Mouse (Mus musculus) midbrain, embryonic 14.5 days (tissue): Measurements from ENCODE around the gene Olfr599. TPM values are rescaled to one million over a fixed set of nuclear protein-coding genes. Genes with fewer than 3 reads are reported as not detected.
"Not testable (repeated sequence)": the region's sequence is repeated elsewhere in the genome, so short reads cannot be mapped to it uniquely, and the experiment has no call there.

Experiments used
- ATAC-seq: fragments of 200-750 bp; cut with Nextera tagmentation; 2 replicates; pipeline ENCODE4 v1.8.0; 2017; ENCODE audit warnings: moderate number of reproducible peaks, moderate library complexity; ENCODE audit not compliant: low FRiP score, low TSS enrichment
- DNase-seq: peaks from one replicate; pipeline ENCODE4 v3.0.0-alpha.2; 2015
- H3K27ac ChIP-seq: fragments of 300-500 bp; sonication (generic); replicated peaks from 2 replicates; pipeline ENCODE4 v1.5.1; 2014; ENCODE audit warnings: mild to moderate bottlenecking, low read depth, low read length, moderate library complexity
- H3K27me3 ChIP-seq: fragments of 300-500 bp; sonication (generic); 2 replicates; pipeline ENCODE4 v1.6.1; 2014; ENCODE audit warnings: low read length, control low read depth, mixed read lengths; ENCODE audit not compliant: control insufficient read depth, insufficient read depth
- H3K36me3 ChIP-seq: fragments of 300-500 bp; sonication (generic); 2 replicates; pipeline ENCODE4 v1.6.1; 2014; ENCODE audit warnings: low read length, control low read depth; ENCODE audit not compliant: control insufficient read depth, insufficient read depth
- H3K4me1 ChIP-seq: fragments of 300-500 bp; sonication (generic); 2 replicates; pipeline ENCODE4 v1.6.1; 2014; ENCODE audit warnings: mild to moderate bottlenecking, antibody characterized with exemption, low read length, control low read depth; ENCODE audit not compliant: control insufficient read depth, insufficient read depth
- H3K4me2 ChIP-seq: fragments of 300-500 bp; sonication (generic); 2 replicates; pipeline ENCODE4 v1.6.1; 2014; ENCODE audit warnings: mild to moderate bottlenecking, low read length, moderate library complexity
- H3K4me3 ChIP-seq: fragments of 300-500 bp; sonication (generic); replicated peaks from 2 replicates; pipeline ENCODE4 v1.5.1; 2014; ENCODE audit warnings: low read depth, low read length
- H3K9ac ChIP-seq: fragments of 300-500 bp; sonication (generic); replicated peaks from 2 replicates; pipeline ENCODE4 v1.6.1; 2014; ENCODE audit warnings: mild to moderate bottlenecking, low read length, moderate library complexity
- H3K9me3 ChIP-seq: fragments of 300-500 bp; sonication (generic); 2 replicates; pipeline ENCODE4 v1.6.1; 2016; ENCODE audit warnings: low read length, control low read depth, mixed read lengths; ENCODE audit not compliant: control insufficient read depth
- WGBS: fragments of 180-500 bp; shearing (Covaris S2); extraction: QIAGEN DNeasy Blood & Tissue Kit; methylation state at CpG from one replicate; pipeline ENCODE4 v1.1.7; 2014; 5-methylcytosine and 5-hydroxymethylcytosine counted together
- polyA plus RNA-seq: library from polyadenylated mRNA; unstranded; fragments of >200 nt; fragmentation: Nextera tagmentation; extraction: Ambion mirVana; gene quantifications from 2 replicates; pipeline ENCODE4 v1.2.1, GENCODE M21; 2014

Olfr599 gene
- not detected in 2 replicates for polyA plus RNA-seq

DNA sequence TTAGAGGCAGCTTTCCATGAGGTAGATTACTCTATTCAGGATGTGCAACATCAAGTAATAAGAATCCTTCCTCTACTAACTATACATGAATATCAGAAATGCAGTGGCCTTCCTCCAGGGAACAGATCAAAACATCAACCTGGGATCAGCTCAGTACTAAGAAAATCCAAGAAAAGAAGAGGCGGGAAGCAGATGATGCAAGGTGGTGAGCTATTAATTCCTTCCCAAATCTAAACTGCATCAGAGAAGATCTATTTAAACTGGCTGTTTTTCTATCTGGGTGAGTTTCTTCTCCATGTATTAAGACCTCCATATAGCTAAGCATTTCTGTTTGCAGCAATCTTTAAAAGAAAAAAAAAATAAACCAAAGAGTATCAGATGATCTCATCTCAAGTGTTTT is at the start of gene Olfr599:
Gene Olfr599, plus strand, starts transcription at position 301 of the 400 bp plus-strand sequence.
- no peak for DNase-seq
- no peak within 1 kb of the TSS for H3K4me3 ChIP-seq
- no peaks in the 10 kb centered on the region for H3K9me3 ChIP-seq
- no peaks in the 10 kb centered on the region for H3K27me3 ChIP-seq
- no peak within 1 kb of the TSS for H3K9ac ChIP-seq
- WGBS = 87% methylated on average over 1 of the region's 1 CpGs
- H3K36me3 ChIP-seq = no peaks in the 10 kb centered on the region
- ATAC-seq = no peak
- no peaks in the 10 kb centered on the region for H3K4me1 ChIP-seq
- no peak within 1 kb of the TSS for H3K4me2 ChIP-seq
- H3K27ac ChIP-seq = no peak within 1 kb of the TSS

DNA sequence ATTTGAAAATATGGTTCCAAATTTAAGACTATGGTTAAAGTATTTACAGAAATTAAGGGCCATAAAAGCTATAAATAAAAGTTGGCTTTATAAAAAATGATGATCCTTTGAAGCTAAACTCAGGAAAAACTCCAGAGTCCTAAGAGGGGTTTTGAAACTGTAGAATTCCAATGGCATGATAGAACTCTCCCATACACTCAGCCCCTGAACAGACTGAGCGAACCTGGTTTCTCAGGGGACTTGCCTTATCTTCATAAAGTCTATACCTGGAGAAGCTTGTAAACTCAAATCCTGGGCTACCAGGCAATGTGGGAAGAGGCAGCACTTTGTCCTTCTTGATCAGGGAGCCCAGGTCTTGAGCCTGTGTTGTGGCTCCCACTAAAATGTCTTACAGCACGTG is 30.4 kb upstream of the Olfr599 start, which contains the start of gene Olfr596:
Gene Olfr596, plus strand, starts transcription at position 301 of the 400 bp plus-strand sequence.
- H3K36me3 ChIP-seq, H3K27ac ChIP-seq, H3K9me3 ChIP-seq, H3K4me3 ChIP-seq, ATAC-seq, H3K9ac ChIP-seq, DNase-seq, H3K27me3 ChIP-seq, H3K4me1 ChIP-seq, H3K4me2 ChIP-seq: not testable (repeated sequence)
- 74% methylated on average over 2 of the region's 2 CpGs for WGBS

DNA sequence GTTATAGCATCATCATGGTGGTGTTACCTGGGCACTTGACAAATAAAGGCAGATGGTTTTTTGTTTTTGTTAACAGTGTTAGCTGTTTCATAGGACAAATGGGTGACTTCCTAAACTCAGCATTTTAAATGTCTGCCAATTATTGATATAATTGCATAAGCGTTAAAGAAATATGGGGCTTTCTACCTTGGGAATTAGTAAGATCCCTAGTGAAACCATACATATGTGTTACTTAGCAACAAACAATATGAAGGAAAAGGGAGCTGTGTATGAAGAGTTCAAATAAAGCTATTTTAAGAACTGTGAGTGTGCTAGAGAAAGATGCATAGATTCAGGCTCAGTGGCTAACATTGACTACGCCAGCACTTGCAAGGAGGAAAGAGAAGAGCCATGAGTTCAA is 19.7 kb upstream of the Olfr599 start, which contains the start of gene Olfr597:
Gene Olfr597, plus strand, starts transcription at position 301 of the 400 bp plus-strand sequence.
- H3K9me3 ChIP-seq, DNase-seq, H3K4me1 ChIP-seq, H3K27me3 ChIP-seq, H3K4me3 ChIP-seq, ATAC-seq, H3K36me3 ChIP-seq, H3K9ac ChIP-seq, H3K27ac ChIP-seq, H3K4me2 ChIP-seq: not testable (repeated sequence)
- WGBS = 98% methylated on average over 2 of the region's 2 CpGs

DNA sequence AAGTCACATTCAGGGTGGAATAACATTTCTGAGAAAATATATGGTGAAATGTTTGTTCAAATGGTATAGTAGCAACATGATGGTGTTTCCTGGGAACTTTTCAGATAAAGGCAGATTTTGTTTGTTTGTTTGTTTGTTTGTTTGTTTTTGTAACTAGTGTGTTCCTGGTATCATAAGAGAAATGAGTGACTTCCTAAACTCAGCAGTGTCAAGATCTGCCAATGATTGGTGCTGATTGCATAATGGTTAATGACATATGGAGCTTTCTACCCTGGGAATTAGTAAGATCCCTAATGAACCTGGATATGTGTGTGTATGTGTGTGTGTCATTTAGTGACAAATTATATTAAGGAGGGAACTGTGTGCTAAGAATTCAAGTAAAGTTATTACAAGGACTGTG is 12.4 kb upstream of the Olfr599 start, which contains the start of gene Olfr598:
Gene Olfr598, plus strand, starts transcription at position 301 of the 400 bp plus-strand sequence.
- H3K36me3 ChIP-seq = no peaks in the 10 kb centered on the region
- H3K9me3 ChIP-seq = no peaks in the 10 kb centered on the region
- DNase-seq = no peak
- ATAC-seq = no peak
- no peak within 1 kb of the TSS for H3K4me3 ChIP-seq
- no peak within 1 kb of the TSS for H3K27ac ChIP-seq
- H3K9ac ChIP-seq = no peak within 1 kb of the TSS
- no peak within 1 kb of the TSS for H3K4me2 ChIP-seq
- no peaks in the 10 kb centered on the region for H3K27me3 ChIP-seq
- no peaks in the 10 kb centered on the region for H3K4me1 ChIP-seq

DNA sequence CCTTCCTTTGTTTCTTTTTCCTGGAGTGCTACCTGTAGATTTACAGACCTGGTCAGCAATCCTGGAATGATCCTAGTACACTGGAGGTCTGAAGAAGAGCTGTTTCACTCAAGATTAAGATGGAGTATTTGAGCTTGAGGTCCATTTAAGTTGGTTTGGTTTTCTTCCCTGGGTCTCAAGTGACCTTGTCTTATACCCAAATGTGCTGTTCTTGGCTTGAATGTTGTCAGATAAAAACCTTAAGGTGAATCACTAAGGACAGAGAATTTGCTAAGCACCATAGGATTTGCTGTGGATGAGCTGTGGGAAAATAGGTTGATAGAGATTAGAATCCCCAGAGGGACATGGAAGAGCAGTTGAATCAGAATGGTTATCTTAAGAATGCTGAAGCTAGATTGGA is 13.9 kb downstream of the Olfr599 start, which contains the start of gene Olfr600:
Gene Olfr600, minus strand, starts transcription at position 101 of the 400 bp plus-strand sequence.
- no peaks in the 10 kb centered on the region for H3K36me3 ChIP-seq
- no peak within 1 kb of the TSS for H3K9ac ChIP-seq
- no peaks in the 10 kb centered on the region for H3K4me1 ChIP-seq
- H3K4me2 ChIP-seq = no peak within 1 kb of the TSS
- no peak for DNase-seq
- no peak for ATAC-seq
- H3K9me3 ChIP-seq = no peaks in the 10 kb centered on the region
- no peak within 1 kb of the TSS for H3K27ac ChIP-seq
- no peaks in the 10 kb centered on the region for H3K27me3 ChIP-seq
- H3K4me3 ChIP-seq = no peak within 1 kb of the TSS

DNA sequence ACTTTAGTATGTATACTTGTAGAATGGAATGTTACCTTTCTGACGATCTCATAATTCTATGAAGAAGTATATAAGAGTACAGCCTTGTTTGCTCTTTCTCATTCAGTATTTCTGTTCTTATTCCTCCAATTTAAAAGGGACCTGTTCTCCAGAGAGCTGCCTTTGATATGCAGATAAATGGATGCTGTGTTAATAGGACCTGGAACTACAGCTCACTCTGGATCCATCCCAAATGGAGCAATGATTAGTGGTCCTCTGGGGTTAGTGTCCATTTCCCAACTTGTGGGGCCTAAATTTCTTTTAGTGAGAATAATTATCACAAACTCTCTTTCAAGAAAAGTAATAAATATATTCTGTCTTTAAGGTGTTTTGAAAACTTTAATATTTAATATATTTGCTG is 26.8 kb downstream of the Olfr599 start, which contains the start of gene Olfr601:
Gene Olfr601, minus strand, starts transcription at position 101 of the 400 bp plus-strand sequence.
- WGBS = 98% methylated on average over 1 of the region's 1 CpGs
- DNase-seq (no peak), ATAC-seq (no peak)
- no peaks in the 10 kb centered on the region for H3K36me3 ChIP-seq
- no peak within 1 kb of the TSS for H3K4me3 ChIP-seq
- no peaks in the 10 kb centered on the region for H3K4me1 ChIP-seq
- H3K9me3 ChIP-seq = no peaks in the 10 kb centered on the region
- H3K27ac ChIP-seq = no peak within 1 kb of the TSS
- H3K4me2 ChIP-seq = no peak within 1 kb of the TSS
- H3K9ac ChIP-seq = no peak within 1 kb of the TSS
- H3K27me3 ChIP-seq = no peaks in the 10 kb centered on the region

DNA sequence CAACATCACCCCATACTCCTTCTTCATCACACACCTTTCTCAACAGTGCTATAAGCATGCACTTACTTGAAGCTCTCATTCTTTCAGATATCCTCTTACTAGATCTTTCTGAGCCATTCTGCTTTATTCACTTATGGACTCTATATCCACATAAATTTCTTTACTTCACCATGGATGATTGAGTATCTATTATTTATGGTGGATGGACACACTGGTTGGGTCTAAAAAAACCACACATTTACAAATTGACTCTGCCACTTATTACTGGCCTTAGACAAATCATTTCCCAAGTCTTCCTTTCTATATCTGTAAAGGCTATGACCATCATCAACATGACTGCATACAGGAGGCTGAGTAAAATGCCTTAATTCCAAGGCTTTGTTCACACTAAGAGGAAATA is 50.4 kb downstream of the Olfr599 start, which contains the start of gene Olfr603:
Gene Olfr603, minus strand, starts transcription at position 101 of the 400 bp plus-strand sequence.
- H3K4me3 ChIP-seq = no peak within 1 kb of the TSS
- H3K36me3 ChIP-seq = no peaks in the 10 kb centered on the region
- ATAC-seq (no peak), DNase-seq (no peak)
- no peaks in the 10 kb centered on the region for H3K4me1 ChIP-seq
- H3K9me3 ChIP-seq = no peaks in the 10 kb centered on the region
- H3K4me2 ChIP-seq = no peak within 1 kb of the TSS
- H3K27me3 ChIP-seq = no peaks in the 10 kb centered on the region
- no peak within 1 kb of the TSS for H3K9ac ChIP-seq
- no peak within 1 kb of the TSS for H3K27ac ChIP-seq

Other genes with a start within 250 kb of the Olfr599 start
- not detected in 2 replicates for gene Olfr585, start 238.2 kb upstream of the Olfr599 start, polyA plus RNA-seq
- gene Olfr586, start 210.3 kb upstream of the Olfr599 start, polyA plus RNA-seq = not detected in 2 replicates
- gene Olfr588-ps1, start 195.0 kb upstream of the Olfr599 start, polyA plus RNA-seq = not detected in 2 replicates
- not detected in 2 replicates for gene Olfr589, start 179.6 kb upstream of the Olfr599 start, polyA plus RNA-seq
- not detected in 2 replicates for gene Olfr591, start 157.6 kb upstream of the Olfr599 start, polyA plus RNA-seq
- not detected in 2 replicates for gene Olfr592, start 151.1 kb upstream of the Olfr599 start, polyA plus RNA-seq
- not detected in 2 replicates for gene Olfr593, start 124.1 kb upstream of the Olfr599 start, polyA plus RNA-seq
- not detected in 2 replicates for gene Olfr594, start 118.9 kb upstream of the Olfr599 start, polyA plus RNA-seq
- not detected in 2 replicates for gene Usp17ld, start 83.4 kb upstream of the Olfr599 start, polyA plus RNA-seq
- gene Olfr596, start 30.3 kb upstream of the Olfr599 start, polyA plus RNA-seq = not detected in 2 replicates
- gene Olfr597, start 19.6 kb upstream of the Olfr599 start, polyA plus RNA-seq = not detected in 2 replicates
- not detected in 2 replicates for gene Olfr598, start 12.3 kb upstream of the Olfr599 start, polyA plus RNA-seq
- gene Olfr600, start 13.8 kb downstream of the Olfr599 start, polyA plus RNA-seq = not detected in 2 replicates
- gene Olfr601, start 26.7 kb downstream of the Olfr599 start, polyA plus RNA-seq = not detected in 2 replicates
- gene Olfr603, start 50.3 kb downstream of the Olfr599 start, polyA plus RNA-seq = not detected in 2 replicates
- not detected in 2 replicates for gene Usp17lc, start 79.2 kb downstream of the Olfr599 start, polyA plus RNA-seq
- not detected in 2 replicates for gene Olfr605, start 109.5 kb downstream of the Olfr599 start, polyA plus RNA-seq
- not detected in 2 replicates for gene Olfr606, start 113.1 kb downstream of the Olfr599 start, polyA plus RNA-seq
- not detected in 2 replicates for gene Olfr607, start 128.2 kb downstream of the Olfr599 start, polyA plus RNA-seq
- not detected in 2 replicates for gene Olfr608, start 134.0 kb downstream of the Olfr599 start, polyA plus RNA-seq
- not detected in 2 replicates for gene Olfr609, start 162.1 kb downstream of the Olfr599 start, polyA plus RNA-seq
- gene Olfr610, start 176.2 kb downstream of the Olfr599 start, polyA plus RNA-seq = not detected in 2 replicates
- not detected in 2 replicates for gene Olfr611, start 184.9 kb downstream of the Olfr599 start, polyA plus RNA-seq
- not detected in 2 replicates for gene Olfr612, start 206.8 kb downstream of the Olfr599 start, polyA plus RNA-seq
- gene Olfr613, start 212.2 kb downstream of the Olfr599 start, polyA plus RNA-seq = not detected in 2 replicates
- not detected in 2 replicates for gene Olfr615, start 220.2 kb downstream of the Olfr599 start, polyA plus RNA-seq
- not detected in 2 replicates for gene Olfr616, start 233.2 kb downstream of the Olfr599 start, polyA plus RNA-seq
- gene Olfr617, start 237.1 kb downstream of the Olfr599 start, polyA plus RNA-seq = not detected in 2 replicates